Mouse (Mus musculus): ENCODE results near the gene Fam90a1a. TPM values are rescaled to one million over a fixed set of nuclear protein-coding genes. Genes with fewer than 3 reads are reported as not detected.

Gene Fam90a1a
- polyA plus RNA-seq (2012; rRNA removed), result 0.35 and 0.60 TPM in 2 replicates

DNA sequence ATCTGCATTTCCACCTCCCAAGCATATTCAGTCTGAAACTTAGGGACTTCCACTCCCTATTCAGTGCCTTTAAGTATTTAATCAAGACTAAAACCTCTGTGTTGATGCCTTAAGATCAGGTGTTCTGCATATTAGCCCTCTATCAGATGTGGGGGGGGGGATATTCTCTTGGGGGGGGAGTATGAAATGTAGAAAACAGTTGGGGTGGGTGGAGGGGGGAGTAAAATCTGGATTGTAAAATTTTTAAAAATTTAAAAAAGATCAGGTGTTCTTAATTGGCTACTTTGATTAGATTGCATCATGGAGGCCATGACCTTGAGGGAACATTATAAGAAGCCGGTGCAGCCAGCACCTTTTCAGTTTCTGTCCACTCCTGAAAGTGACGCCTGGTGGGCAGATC lies at the start of gene Fam90a1a:
Fam90a1a (plus strand) TSS at position 301 of the 400 bp plus-strand sequence.

DNA sequence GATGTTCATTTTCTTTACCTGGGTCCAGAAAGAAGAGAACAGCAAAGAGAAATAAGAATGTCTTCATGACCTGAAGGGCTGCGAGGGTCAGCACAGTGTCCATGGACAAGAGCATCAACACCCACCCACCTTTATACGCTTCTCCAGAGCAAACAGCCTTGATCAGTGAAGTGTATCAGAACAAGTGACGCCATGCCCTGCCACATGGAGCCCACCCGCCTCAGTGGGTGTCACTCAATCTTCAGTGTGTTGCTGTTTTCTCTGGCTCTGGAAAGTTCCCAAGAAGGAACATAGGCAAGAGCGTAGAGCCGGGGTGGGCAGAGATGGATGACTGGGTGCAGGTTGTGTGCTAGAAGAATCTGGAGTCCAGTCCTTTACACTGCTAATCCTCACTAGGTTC lies 25.9 kb upstream of the Fam90a1a start, which contains the start of gene Defb15:
Defb15 (minus strand) TSS at position 101 of the 400 bp plus-strand sequence.

DNA sequence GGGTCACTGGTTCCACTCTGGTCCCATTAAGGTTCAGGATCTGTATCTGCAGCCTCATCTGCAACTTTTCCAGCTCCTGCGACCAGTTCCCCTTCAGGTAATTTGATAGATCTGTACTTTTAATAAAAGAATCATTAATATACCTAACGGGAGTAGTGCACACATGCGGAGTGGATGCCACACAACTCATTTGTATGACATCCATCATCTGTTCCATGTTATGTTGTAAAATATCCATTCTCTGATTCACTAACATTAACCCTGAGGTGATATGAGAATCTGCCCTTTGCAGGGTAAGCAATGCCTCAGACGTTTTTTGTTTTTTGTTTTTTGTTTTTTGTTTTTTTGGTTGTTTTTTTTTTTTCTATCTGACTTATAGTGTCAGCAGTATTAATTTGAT lies 20.5 kb upstream of the Fam90a1a start, which contains the start of gene Defb35:
Defb35 (plus strand) TSS at position 301 of the 400 bp plus-strand sequence.

DNA sequence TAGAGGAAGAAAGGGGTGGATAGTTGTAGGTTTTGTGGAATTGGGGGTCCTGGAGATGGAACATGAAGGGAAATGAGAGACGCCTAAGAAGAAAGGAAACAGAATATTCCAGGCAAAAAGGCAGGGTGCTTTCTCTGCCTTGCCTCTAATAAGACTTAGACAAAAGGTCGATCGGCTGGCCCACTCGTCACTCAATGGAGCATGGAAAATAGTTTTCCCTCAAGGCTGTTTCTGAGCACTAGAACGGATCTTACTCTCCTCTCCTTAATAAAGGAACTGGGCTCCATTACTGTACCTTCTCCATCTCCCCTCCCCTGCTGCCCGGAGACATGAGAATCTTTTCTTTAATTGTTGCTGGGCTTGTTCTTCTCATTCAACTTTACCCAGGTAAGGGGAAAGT lies 12.1 kb upstream of the Fam90a1a start, which contains the start of gene Defb13:
Defb13 (plus strand) TSS at position 301 of the 400 bp plus-strand sequence.

DNA sequence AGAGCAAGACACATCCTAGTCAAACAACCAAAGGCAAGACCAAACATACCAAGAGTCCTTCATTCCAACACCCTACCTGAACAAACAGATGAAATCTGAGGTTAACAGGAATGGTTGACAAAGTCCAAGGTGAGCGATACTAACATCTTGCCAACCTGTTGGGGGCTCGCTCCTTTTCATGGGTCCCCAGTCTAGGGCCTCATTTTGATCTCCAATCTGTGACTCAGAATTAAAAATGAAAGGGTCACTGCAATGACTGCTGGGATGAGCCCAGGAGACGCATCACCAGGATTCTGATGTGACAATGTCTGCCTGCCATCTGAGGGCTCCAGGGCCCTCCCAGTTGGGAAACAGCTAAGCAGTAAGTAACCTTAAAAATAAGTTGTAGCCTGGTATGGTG lies 11.0 kb downstream of the Fam90a1a start, which contains the start of gene Ccdc70:
Ccdc70 (plus strand) TSS at position 301 of the 400 bp plus-strand sequence.

Other genes starting within 250 kb of the Fam90a1a start
- 0.80 and 1.1 TPM in 2 replicates for gene Defa24, start 224.2 kb upstream of the Fam90a1a start, polyA plus RNA-seq (2012; rRNA removed)
- not detected in 2 replicates for gene Defb50, start 135.2 kb upstream of the Fam90a1a start, polyA plus RNA-seq (2012; rRNA removed)
- not detected in 2 replicates for gene Defb2, start 118.8 kb upstream of the Fam90a1a start, polyA plus RNA-seq (2012; rRNA removed)
- not detected in 2 replicates for gene Defb10, start 99.8 kb upstream of the Fam90a1a start, polyA plus RNA-seq (2012; rRNA removed)
- gene Defb9, start 73.3 kb upstream of the Fam90a1a start, polyA plus RNA-seq (2012; rRNA removed), result not detected in 2 replicates
- not detected in 2 replicates for gene Defb11, start 52.3 kb upstream of the Fam90a1a start, polyA plus RNA-seq (2012; rRNA removed)
- gene Defb15, start 26.0 kb upstream of the Fam90a1a start, polyA plus RNA-seq (2012; rRNA removed), result not detected in 2 replicates
- gene Defb35, start 20.4 kb upstream of the Fam90a1a start, polyA plus RNA-seq (2012; rRNA removed), result not detected in 2 replicates
- not detected in 2 replicates for gene Defb13, start 12.0 kb upstream of the Fam90a1a start, polyA plus RNA-seq (2012; rRNA removed)
- gene Ccdc70, start 11.1 kb downstream of the Fam90a1a start, polyA plus RNA-seq (2012; rRNA removed), result not detected in 2 replicates
- gene Atp7b, start 101.6 kb downstream of the Fam90a1a start, polyA plus RNA-seq (2012; rRNA removed), result 0.20 and 0.31 TPM in 2 replicates
- gene Alg11, start 102.0 kb downstream of the Fam90a1a start, polyA plus RNA-seq (2012; rRNA removed), result 3.5 and 4.8 TPM in 2 replicates
- gene Nek5, start 166.3 kb downstream of the Fam90a1a start, polyA plus RNA-seq (2012; rRNA removed), result 1.3 and 2.0 TPM in 2 replicates
- gene Nek3, start 207.7 kb downstream of the Fam90a1a start, polyA plus RNA-seq (2012; rRNA removed), result 0.88 and 1.4 TPM in 2 replicates
- 2.8 and 3.6 TPM in 2 replicates for gene Ckap2, start 227.1 kb downstream of the Fam90a1a start, polyA plus RNA-seq (2012; rRNA removed)
- gene Vps36, start 234.1 kb downstream of the Fam90a1a start, polyA plus RNA-seq (2012; rRNA removed), result 6.0 and 8.2 TPM in 2 replicates